Mouse (Mus musculus) ES-E14 (cell line): ENCODE results near the gene Pum1. TPM values are rescaled to one million over a fixed set of nuclear protein-coding genes. Genes with fewer than 3 reads are reported as not detected.

Experiments
- DNase-seq: peaks from one replicate; pipeline ENCODE4 v3.0.0-alpha.2; 2013; ENCODE audit warnings: low read depth, low spot score
- H3K27ac ChIP-seq: 2 replicates; pipeline ENCODE4 v1.5.1; 2012; ENCODE audit warnings: low read depth, mild to moderate bottlenecking, low read length, moderate library complexity, mixed read lengths; ENCODE audit not compliant: poor library complexity, insufficient read depth, severe bottlenecking
- H3K36me3 ChIP-seq: 2 replicates; pipeline ENCODE4 v1.6.1; 2012; ENCODE audit warnings: mild to moderate bottlenecking, low read length, moderate library complexity, mixed read lengths; ENCODE audit not compliant: control insufficient read depth, poor library complexity, insufficient read depth, severe bottlenecking
- H3K4me1 ChIP-seq, 2 experiments: fragments of 150-350 bp in 1 of 2; sonication (generic) in 1 of 2; 2 replicates each; pipeline ENCODE4 v1.6.1; 2012; ENCODE audit warnings: low read length in 2 of 2, mild to moderate bottlenecking in 1 of 2, mixed read lengths in 1 of 2; ENCODE audit not compliant: control insufficient read depth in 2 of 2, insufficient read depth in 2 of 2, poor library complexity in 1 of 2
- H3K4me3 ChIP-seq, 2 experiments: fragments of 150-350 bp in 1 of 2; sonication (generic) in 1 of 2; 2 replicates each; pipeline ENCODE4 v1.5.1; 2012; ENCODE audit warnings: low read length in 2 of 2, low read depth in 1 of 2, mild to moderate bottlenecking in 1 of 2, mixed read lengths in 1 of 2; ENCODE audit not compliant: insufficient read depth in 1 of 2, poor library complexity in 1 of 2, severe bottlenecking in 1 of 2
- H3K9ac ChIP-seq: 2 replicates; pipeline ENCODE4 v1.6.1; 2012; ENCODE audit warnings: low read depth, mild to moderate bottlenecking, low read length, mixed read lengths; ENCODE audit not compliant: poor library complexity, insufficient read depth, severe bottlenecking
- H3K9me3 ChIP-seq: fragments of 150-350 bp; sonication (generic); 2 replicates; pipeline ENCODE4 v1.6.1; 2012; ENCODE audit warnings: low read depth, mild to moderate bottlenecking, low read length; ENCODE audit not compliant: control insufficient read depth, insufficient read depth
- CHD2 ChIP-seq: IDR thresholded peaks from 2 replicates; pipeline ENCODE4 v1.6.1; 2014; ENCODE audit warnings: mild to moderate bottlenecking, low read depth, low read length, inconsistent platforms
- HCFC1 ChIP-seq: IDR thresholded peaks from 2 replicates; pipeline ENCODE4 v1.6.1; 2012; ENCODE audit warnings: low read length, inconsistent platforms, borderline replicate concordance; ENCODE audit not compliant: insufficient read depth
- MAFK ChIP-seq: IDR thresholded peaks from 2 replicates; pipeline ENCODE4 v1.6.1; 2014; ENCODE audit warnings: mild to moderate bottlenecking, low read depth, low read length, inconsistent platforms; ENCODE audit not compliant: insufficient read depth
- ZC3H11A ChIP-seq: IDR thresholded peaks from 2 replicates; pipeline ENCODE4 v1.6.1; 2012; ENCODE audit warnings: low read depth, mild to moderate bottlenecking, inconsistent platforms, low read length, borderline replicate concordance
- ZNF384 ChIP-seq: IDR thresholded peaks from 2 replicates; pipeline ENCODE4 v1.6.1; 2012; ENCODE audit warnings: low read depth, low read length, inconsistent platforms
- in situ Hi-C, 2 experiments: fragments of 600-800 bp; cut with MboI; formaldehyde crosslinking; loops; one replicate each; pipeline ENCODE4 v1.15.1; 2025; ENCODE audit warnings: low sequenced_read_pairs in 2 of 2, inconsistent platforms in 1 of 2; ENCODE audit not compliant: unreplicated experiment in 2 of 2
- total RNA-seq: library from RNA; depleted of rRNA; stranded (reverse); fragments of 300-350 nt; gene quantifications from 2 replicates; pipeline ENCODE4 v1.2.3, GENCODE M21; 2012

Pum1 gene
- total RNA-seq, 1 experiment, result 101 TPM

- Histone ChIP-seq H3K36me3 (no peaks in the 10 kb centered on the region), H3K27ac (no peak overlapping the region), H3K9me3 (no peaks in the 10 kb centered on the region), H3K9ac (no peak overlapping the region; the same call in 1 of the 2 replicates), H3K4me1 (peaks cover 4 to 7% of the 10 kb centered on the region in 2 experiments; a peak in 3 of 4 replicates), H3K4me3 (peak overlapping the region; percentile 68 to 75; a peak in 2 of 4 replicates)
- no peak for DNase-seq
- in situ Hi-C loops, result no loop called here
- TF ChIP-seq CHD2 (no peak), ZNF384 (no peak), ZC3H11A (no peak), HCFC1 (no peak), MAFK (no peak)
These were observed 130.0 kb downstream of the Pum1 start for GRCm38 (mm10) chr4:130793180-130793501.

DNA sequence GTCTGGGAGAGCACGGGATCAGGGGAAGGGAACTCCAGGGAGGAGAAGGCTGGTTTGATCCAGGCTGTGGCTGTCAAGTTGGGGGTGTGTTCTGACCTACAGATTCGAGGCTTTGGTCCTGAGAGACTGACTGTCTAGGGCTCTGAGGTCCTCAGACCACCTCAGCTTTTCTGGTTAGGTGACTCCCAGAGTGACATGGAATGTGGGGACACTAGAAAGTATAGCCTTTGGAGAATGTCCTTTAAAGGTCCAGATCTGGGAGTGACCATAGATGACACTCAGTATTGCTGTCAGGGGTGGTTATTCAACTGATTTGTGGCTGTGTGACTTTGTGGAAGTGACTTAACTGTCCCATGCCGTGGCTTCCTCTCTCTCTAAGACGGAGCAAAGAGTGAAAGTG lies 131.7 kb downstream of the Pum1 start:
- no peak for DNase-seq
- Histone ChIP-seq H3K4me3 (no peak overlapping the region), H3K9ac (no peak overlapping the region), H3K27ac (no peak overlapping the region), H3K4me1 (peaks cover 4 to 7% of the 10 kb centered on the region in 2 experiments; a peak in 3 of 4 replicates), H3K9me3 (no peaks in the 10 kb centered on the region), H3K36me3 (no peaks in the 10 kb centered on the region)
- in situ Hi-C loops, result no loop called here
- TF ChIP-seq MAFK (no peak), ZNF384 (no peak), CHD2 (no peak), HCFC1 (no peak), ZC3H11A (no peak)

- Histone ChIP-seq H3K9me3 (no peaks in the 10 kb centered on the region), H3K9ac (no peak overlapping the region), H3K27ac (no peak overlapping the region), H3K4me1 (peaks cover 4 to 7% of the 10 kb centered on the region in 2 experiments; a peak in 3 of 4 replicates), H3K36me3 (no peaks in the 10 kb centered on the region), H3K4me3 (no peak overlapping the region)
- TF ChIP-seq ZNF384 (no peak), HCFC1 (no peak), MAFK (no peak), ZC3H11A (no peak), CHD2 (no peak)
- in situ Hi-C loops, result no loop called here
- DNase-seq, result no peak
These were observed 132.8 kb downstream of the Pum1 start for GRCm38 (mm10) chr4:130795970-130796369.

GRCm38 (mm10) chr4:130797201-130798051 lies 134.3 kb downstream of the Pum1 start:
- Histone ChIP-seq H3K4me1 (peaks cover 0 to 7% of the 10 kb centered on the region in 2 experiments; a peak in 2 of 4 replicates), H3K9me3 (no peaks in the 10 kb centered on the region), H3K27ac (no peak overlapping the region), H3K9ac (no peak overlapping the region), H3K36me3 (no peaks in the 10 kb centered on the region), H3K4me3 (no peak overlapping the region)
- DNase-seq, result no peak
- in situ Hi-C loops, result no loop called here
- TF ChIP-seq ZNF384 (no peak), ZC3H11A (no peak), HCFC1 (no peak), MAFK (no peak), CHD2 (no peak)
